Mouse (Mus musculus) lung, postnatal 0 days (tissue): ENCODE data around the gene Ston2. TPM values are rescaled to one million over a fixed set of nuclear protein-coding genes. Genes with fewer than 3 reads are reported as not detected.

Experiments used
- ATAC-seq: fragments of 200-750 bp; cut with Nextera tagmentation; 2 replicates; pipeline ENCODE4 v1.8.0; 2017; ENCODE audit warnings: moderate library complexity
- DNase-seq: peaks from one replicate; pipeline ENCODE4 v3.0.0-alpha.2; 2016; ENCODE audit warnings: low spot score
- H3K27ac ChIP-seq: fragments of 300-500 bp; sonication (generic); 2 replicates; pipeline ENCODE4 v1.5.1; 2014; ENCODE audit warnings: antibody characterized with exemption, mild to moderate bottlenecking, low read length, mixed read lengths
- H3K27me3 ChIP-seq: fragments of 300-500 bp; sonication (generic); replicated peaks from 2 replicates; pipeline ENCODE4 v1.6.1; 2014; ENCODE audit warnings: low read length, mixed read lengths; ENCODE audit not compliant: insufficient read depth
- H3K36me3 ChIP-seq: fragments of 300-500 bp; sonication (generic); 2 replicates; pipeline ENCODE4 v1.6.1; 2014; ENCODE audit warnings: low read length, mixed read lengths; ENCODE audit not compliant: insufficient read depth
- H3K4me1 ChIP-seq: fragments of 300-500 bp; sonication (generic); 2 replicates; pipeline ENCODE4 v1.6.1; 2014; ENCODE audit warnings: antibody characterized with exemption, low read depth, low read length, mixed read lengths; ENCODE audit not compliant: insufficient read depth
- H3K4me2 ChIP-seq: fragments of 300-500 bp; sonication (generic); replicated peaks from 2 replicates; pipeline ENCODE4 v1.6.1; 2014; ENCODE audit warnings: low read depth, mild to moderate bottlenecking, low read length, moderate library complexity, mixed read lengths
- H3K4me3 ChIP-seq: fragments of 300-500 bp; sonication (generic); 2 replicates; pipeline ENCODE4 v1.5.1; 2014; ENCODE audit warnings: low read depth, low read length
- H3K9ac ChIP-seq: fragments of 300-500 bp; sonication (generic); replicated peaks from 2 replicates; pipeline ENCODE4 v1.6.1; 2014; ENCODE audit warnings: low read depth, mild to moderate bottlenecking
- H3K9me3 ChIP-seq: fragments of 300-500 bp; sonication (generic); 2 replicates; pipeline ENCODE4 v1.6.1; 2016; ENCODE audit warnings: low read length, mixed read lengths
- CTCF ChIP-seq: IDR thresholded peaks from 2 replicates; pipeline ENCODE4 v1.5.1; 2016; ENCODE audit warnings: antibody characterized with exemption, mild to moderate bottlenecking
- EP300 ChIP-seq: IDR thresholded peaks from 2 replicates; pipeline ENCODE4 v1.6.1; 2016; ENCODE audit warnings: antibody characterized with exemption, mild to moderate bottlenecking, control low read depth
- WGBS: fragments of 180-500 bp; shearing (Covaris S2); extraction: QIAGEN DNeasy Blood & Tissue Kit; methylation state at CpG from one replicate; pipeline ENCODE4 v1.1.7; 2014; 5-methylcytosine and 5-hydroxymethylcytosine counted together
- polyA plus RNA-seq: library from polyadenylated mRNA; unstranded; fragments of >200 nt; fragmentation: Nextera tagmentation; extraction: Ambion mirVana; gene quantifications from 2 replicates; pipeline ENCODE4 v1.2.1, GENCODE M21; 2015

The Ston2 gene
- polyA plus RNA-seq, 1 experiment from 2014 or later = 6.2 TPM

GRCm38 (mm10) chr12:91641631-91642141 is 146.5 kb downstream of the Ston2 start:
- DNase-seq (no peak), ATAC-seq (0 out of 2 replicates have a peak, but pooled peaks have one; percentile 36)
- Histone ChIP-seq H3K4me2 (peak overlapping the region; percentile 44), H3K27ac (no peak overlapping the region), H3K36me3 (no peaks in the 10 kb centered on the region), H3K9ac (no peak overlapping the region), H3K4me1 (peaks cover 4% of the 10 kb centered on the region; the same call in 1 of the 2 replicates), H3K9me3 (no peaks in the 10 kb centered on the region), H3K27me3 (no peaks in the 10 kb centered on the region), H3K4me3 (peak overlapping the region; percentile 12; the same call in 1 of the 2 replicates)
- no peak for TF ChIP-seq EP300
- no peak for TF ChIP-seq CTCF
- WGBS = 24% methylated on average over 13 of the region's 13 CpGs

GRCm38 (mm10) chr12:91641133-91641532 is 147.1 kb downstream of the Ston2 start:
- Histone ChIP-seq H3K36me3 (no peaks in the 10 kb centered on the region), H3K27me3 (no peaks in the 10 kb centered on the region), H3K9me3 (no peaks in the 10 kb centered on the region), H3K9ac (no peak overlapping the region), H3K4me2 (peak overlapping the region; percentile 44), H3K4me1 (peaks cover 4% of the 10 kb centered on the region; the same call in 1 of the 2 replicates), H3K4me3 (peak overlapping the region; percentile 12; the same call in 1 of the 2 replicates), H3K27ac (no peak overlapping the region)
- TF ChIP-seq EP300 = no peak
- no peak for TF ChIP-seq CTCF
- DNase-seq = no peak
- ATAC-seq = no peak
- WGBS = 61% methylated on average over 5 of the region's 7 CpGs

- DNase-seq = peak; percentile 86
- Histone ChIP-seq H3K4me2 (peak overlapping the region; percentile 44; the same call in 1 of the 2 replicates), H3K4me3 (no peak overlapping the region), H3K27ac (no peak overlapping the region), H3K27me3 (no peaks in the 10 kb centered on the region), H3K36me3 (no peaks in the 10 kb centered on the region), H3K9ac (no peak overlapping the region), H3K4me1 (peaks cover 4% of the 10 kb centered on the region; the same call in 1 of the 2 replicates), H3K9me3 (no peaks in the 10 kb centered on the region)
- TF ChIP-seq EP300 (no peak), CTCF (peak; percentile 85)
- ATAC-seq = peak; percentile 27; the same call in 1 of the 2 replicates
- WGBS = 30% methylated on average over 7 of the region's 7 CpGs
These were observed 147.5 kb downstream of the Ston2 start for GRCm38 (mm10) chr12:91640712-91641111.

GRCm38 (mm10) chr12:91638351-91638750 is 149.8 kb downstream of the Ston2 start:
- DNase-seq = peak; percentile 69
- Histone ChIP-seq H3K9me3 (no peaks in the 10 kb centered on the region), H3K4me3 (no peak overlapping the region), H3K27me3 (no peaks in the 10 kb centered on the region), H3K4me1 (peaks cover 4% of the 10 kb centered on the region; the same call in 1 of the 2 replicates), H3K9ac (no peak overlapping the region), H3K36me3 (no peaks in the 10 kb centered on the region), H3K4me2 (no peak overlapping the region), H3K27ac (no peak overlapping the region)
- TF ChIP-seq CTCF (no peak), EP300 (no peak)
- ATAC-seq = peak; percentile 46; the same call in 1 of the 2 replicates
- 74% methylated on average over 3 of the region's 3 CpGs for WGBS

GRCm38 (mm10) chr12:91637136-91637909 is 150.9 kb downstream of the Ston2 start:
- H3K9ac ChIP-seq = no peak overlapping the region
- H3K9me3 ChIP-seq = no peaks in the 10 kb centered on the region
- 76% methylated on average over 12 of the region's 12 CpGs for WGBS
- H3K27ac ChIP-seq = no peak overlapping the region
- ATAC-seq (no peak), DNase-seq (no peak)
- H3K27me3 ChIP-seq = no peaks in the 10 kb centered on the region
- H3K36me3 ChIP-seq = no peaks in the 10 kb centered on the region
- TF ChIP-seq CTCF (no peak), EP300 (no peak)
- no peak overlapping the region for H3K4me3 ChIP-seq
- peaks cover 4% of the 10 kb centered on the region; the same call in 1 of the 2 replicates for H3K4me1 ChIP-seq
- no peak overlapping the region for H3K4me2 ChIP-seq

GRCm38 (mm10) chr12:91626482-91626881 is 161.7 kb downstream of the Ston2 start:
- 69% methylated on average over 5 of the region's 5 CpGs for WGBS
- no peak for TF ChIP-seq EP300
- TF ChIP-seq CTCF = no peak
- Histone ChIP-seq H3K27me3 (no peaks in the 10 kb centered on the region), H3K9me3 (no peaks in the 10 kb centered on the region), H3K4me3 (no peak overlapping the region), H3K4me1 (no peaks in the 10 kb centered on the region), H3K9ac (no peak overlapping the region), H3K27ac (no peak overlapping the region), H3K4me2 (no peak overlapping the region), H3K36me3 (no peaks in the 10 kb centered on the region)
- ATAC-seq (no peak), DNase-seq (no peak)
